Mouse (Mus musculus): Measurements from ENCODE around the gene Phxr2. TPM values are rescaled to one million over a fixed set of nuclear protein-coding genes. Genes with fewer than 3 reads are reported as not detected.

The Phxr2 gene
- polyA plus RNA-seq, 1 experiment: not detected

GRCm38 (mm10) chr10:99168840-99169764, 43.0 kb upstream of the Phxr2 start:
- H3K36me3 ChIP-seq (ENCODE audit: control insufficient read depth, insufficient read depth): no peaks in the 10 kb centered on the region
- H3K79me2 ChIP-seq (ENCODE audit: control insufficient read depth, insufficient read depth): no peaks in the 10 kb centered on the region
- no peak overlapping the region for H3ac ChIP-seq (ENCODE audit: control insufficient read depth, insufficient read length)
- no peak overlapping the region for H3K4me2 ChIP-seq (ENCODE audit: low read depth)
- TF ChIP-seq MYOG (IDR thresholded peaks at IDR 0.05; ENCODE audit: control insufficient read depth in 1 of 3, insufficient read depth in 1 of 3, insufficient read length in 2 of 3, low read depth in 2 of 3) (peak in 2 of 3 experiments; percentile 60 to 61), E2F4 (IDR thresholded peaks at IDR 0.05; ENCODE audit: insufficient read depth) (no peak), MYOD1 (IDR thresholded peaks at IDR 0.05; ENCODE audit: control insufficient read depth in 1 of 3, insufficient read length in 2 of 3, low read depth in 2 of 3) (peak in 2 of 3 experiments; percentile 37 to 57)
- no peak overlapping the region for H3K4me3 ChIP-seq
- no peaks in the 10 kb centered on the region for H3K27me3 ChIP-seq (ENCODE audit: control insufficient read depth, insufficient read depth, insufficient read length)

- no peaks in the 10 kb centered on the region for H3K79me2 ChIP-seq (ENCODE audit: control insufficient read depth, insufficient read depth)
- no peaks in the 10 kb centered on the region for H3K36me3 ChIP-seq (ENCODE audit: control insufficient read depth, insufficient read depth)
- no peak overlapping the region for H3K4me2 ChIP-seq (ENCODE audit: low read depth)
- no peak overlapping the region for H3ac ChIP-seq (ENCODE audit: control insufficient read depth, insufficient read length)
- H3K4me3 ChIP-seq: no peak overlapping the region
- TF ChIP-seq MYOG (IDR thresholded peaks at IDR 0.05; ENCODE audit: control insufficient read depth in 1 of 3, insufficient read depth in 1 of 3, insufficient read length in 2 of 3, low read depth in 2 of 3): peak in 1 of 3 experiments; percentile 8
- TF ChIP-seq POLR2A (IDR thresholded peaks at IDR 0.05; ENCODE audit: insufficient read length, low read depth): no peak
- H3K27me3 ChIP-seq (ENCODE audit: control insufficient read depth, insufficient read depth, insufficient read length): no peaks in the 10 kb centered on the region
Observed at GRCm38 (mm10) chr10:99168404-99168803, 42.3 kb upstream of the Phxr2 start.

- TF ChIP-seq CEBPB (IDR thresholded peaks at IDR 0.05; ENCODE audit: insufficient read depth, poor library complexity, severe bottlenecking): no peak
- TF ChIP-seq MAX (IDR thresholded peaks at IDR 0.05; ENCODE audit: low read depth): no peak
- no peak for TF ChIP-seq SRF (IDR thresholded peaks at IDR 0.05; ENCODE audit: control insufficient read depth, insufficient read length, low read depth)
- no peak for TF ChIP-seq USF1 (IDR thresholded peaks at IDR 0.05; ENCODE audit: low read depth)
- no peak for TF ChIP-seq E2F4 (IDR thresholded peaks at IDR 0.05; ENCODE audit: insufficient read depth)
- TF ChIP-seq MYOD1 (IDR thresholded peaks at IDR 0.05; ENCODE audit: control insufficient read depth in 1 of 3, insufficient read length in 2 of 3, low read depth in 2 of 3): no peak
- TF ChIP-seq POLR2AphosphoS2 (IDR thresholded peaks at IDR 0.05; ENCODE audit: insufficient read length, low read depth): no peak
- TF ChIP-seq MYOG (IDR thresholded peaks at IDR 0.05; ENCODE audit: control insufficient read depth in 1 of 3, insufficient read depth in 1 of 3, insufficient read length in 2 of 3, low read depth in 2 of 3): no peak
- no peak for TF ChIP-seq REST (IDR thresholded peaks at IDR 0.05; ENCODE audit: insufficient read depth, insufficient read length)
- TF ChIP-seq TCF12 (IDR thresholded peaks at IDR 0.05; ENCODE audit: insufficient read depth, poor library complexity, severe bottlenecking): no peak
- no peak for TF ChIP-seq TCF3 (IDR thresholded peaks at IDR 0.05; ENCODE audit: insufficient read length, low read depth)
- no peak for TF ChIP-seq POLR2A (IDR thresholded peaks at IDR 0.05; ENCODE audit: insufficient read length, low read depth)
- Histone ChIP-seq H3K4me3 (no peak overlapping the region), H3ac (ENCODE audit: control insufficient read depth, insufficient read length) (no peak overlapping the region), H3K4me2 (ENCODE audit: low read depth) (no peak overlapping the region), H3K36me3 (ENCODE audit: control insufficient read depth, insufficient read depth) (no peaks in the 10 kb centered on the region), H3K27me3 (ENCODE audit: control insufficient read depth, insufficient read depth, insufficient read length) (no peaks in the 10 kb centered on the region), H3K79me2 (ENCODE audit: control insufficient read depth, insufficient read depth) (no peaks in the 10 kb centered on the region)
Observed at GRCm38 (mm10) chr10:99166392-99166791, 40.3 kb upstream of the Phxr2 start.

- Histone ChIP-seq H3K27me3 (ENCODE audit: control insufficient read depth, insufficient read depth, insufficient read length) (no peaks in the 10 kb centered on the region), H3K36me3 (ENCODE audit: control insufficient read depth, insufficient read depth) (no peaks in the 10 kb centered on the region), H3K4me2 (ENCODE audit: low read depth) (no peak overlapping the region), H3K79me2 (ENCODE audit: control insufficient read depth, insufficient read depth) (no peaks in the 10 kb centered on the region), H3ac (ENCODE audit: control insufficient read depth, insufficient read length) (no peak overlapping the region), H3K4me3 (no peak overlapping the region)
- TF ChIP-seq REST (IDR thresholded peaks at IDR 0.05; ENCODE audit: insufficient read depth, insufficient read length) (no peak), POLR2AphosphoS2 (IDR thresholded peaks at IDR 0.05; ENCODE audit: insufficient read length, low read depth) (no peak), USF1 (IDR thresholded peaks at IDR 0.05; ENCODE audit: low read depth) (no peak), TCF3 (IDR thresholded peaks at IDR 0.05; ENCODE audit: insufficient read length, low read depth) (no peak), TCF12 (IDR thresholded peaks at IDR 0.05; ENCODE audit: insufficient read depth, poor library complexity, severe bottlenecking) (no peak), MAX (IDR thresholded peaks at IDR 0.05; ENCODE audit: low read depth) (no peak), SRF (IDR thresholded peaks at IDR 0.05; ENCODE audit: control insufficient read depth, insufficient read length, low read depth) (no peak), E2F4 (IDR thresholded peaks at IDR 0.05; ENCODE audit: insufficient read depth) (no peak), MYOD1 (IDR thresholded peaks at IDR 0.05; ENCODE audit: control insufficient read depth in 1 of 3, insufficient read length in 2 of 3, low read depth in 2 of 3) (no peak), CEBPB (IDR thresholded peaks at IDR 0.05; ENCODE audit: insufficient read depth, poor library complexity, severe bottlenecking) (no peak), MYOG (IDR thresholded peaks at IDR 0.05; ENCODE audit: control insufficient read depth in 1 of 3, insufficient read depth in 1 of 3, insufficient read length in 2 of 3, low read depth in 2 of 3) (no peak), POLR2A (IDR thresholded peaks at IDR 0.05; ENCODE audit: insufficient read length, low read depth) (no peak)
Observed at GRCm38 (mm10) chr10:99165751-99166282, 39.7 kb upstream of the Phxr2 start.
